Mouse (Mus musculus) small intestine, adult 2 months (tissue): ENCODE data around the gene Fnbp1.

Source experiments
- CTCF ChIP-seq: fragments of 200-500 bp; IDR thresholded peaks from 2 replicates; pipeline ENCODE4 v1.5.1; 2012; ENCODE audit warnings: low read depth, mild to moderate bottlenecking, control low read depth, inconsistent platforms, low read length, moderate library complexity, mixed read lengths; ENCODE audit not compliant: insufficient replicate concordance, insufficient read length; ENCODE audit errors: extremely low read depth
- POLR2A ChIP-seq: fragments of 200-500 bp; IDR thresholded peaks from 2 replicates; pipeline ENCODE4 v1.6.1; 2012; ENCODE audit warnings: low read depth, mild to moderate bottlenecking, control low read depth, inconsistent platforms, low read length, moderate library complexity

DNA sequence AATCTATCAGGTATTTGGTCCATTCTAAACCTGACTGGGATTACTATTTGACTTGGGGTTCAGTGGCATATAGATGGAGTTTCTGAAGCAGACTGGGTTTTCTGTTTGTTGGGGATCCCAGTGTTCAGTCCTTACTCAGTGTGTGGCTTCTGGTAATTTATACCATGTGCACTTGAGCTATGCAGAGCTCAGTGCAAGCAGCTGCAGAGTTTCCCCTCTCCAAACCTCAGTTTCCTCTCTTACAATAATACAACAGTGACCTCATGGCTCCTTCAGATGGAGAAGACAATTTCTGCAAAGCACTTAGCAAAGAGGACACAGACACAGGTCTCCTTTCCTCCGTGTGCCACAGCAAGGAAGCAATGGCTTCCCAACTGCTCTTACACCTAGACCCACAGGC, 3.1 kb upstream of the Fnbp1 start:
- TF ChIP-seq CTCF, result no peak
- no peak for TF ChIP-seq POLR2A
